Mouse (Mus musculus) neural tube, embryonic 15.5 days (tissue): ENCODE measurements at regions not wholly inside any gene's neighbourhood (a gene's known extent, or its start where the extent isn't known, plus 50 kb on each side); places are given as distances from the start of the nearest gene placed in this dataset.

Experiments used
- ATAC-seq: fragments of 200-750 bp; cut with Nextera tagmentation; 2 replicates; pipeline ENCODE4 v1.8.0; 2017; ENCODE audit warnings: mild to moderate bottlenecking, moderate TSS enrichment, moderate library complexity; ENCODE audit not compliant: low FRiP score
- H3K27ac ChIP-seq: fragments of 300-500 bp; sonication (generic); replicated peaks from 2 replicates; pipeline ENCODE4 v1.5.1; 2015; ENCODE audit warnings: mild to moderate bottlenecking, inconsistent platforms
- H3K27me3 ChIP-seq: fragments of 300-500 bp; sonication (generic); replicated peaks from 2 replicates; pipeline ENCODE4 v1.6.1; 2015; ENCODE audit warnings: inconsistent platforms
- H3K36me3 ChIP-seq: fragments of 300-500 bp; sonication (generic); 2 replicates; pipeline ENCODE4 v1.6.1; 2015; ENCODE audit warnings: inconsistent platforms
- H3K4me1 ChIP-seq: fragments of 300-500 bp; sonication (generic); 2 replicates; pipeline ENCODE4 v1.6.1; 2015; ENCODE audit warnings: inconsistent platforms
- H3K4me2 ChIP-seq: fragments of 300-500 bp; sonication (generic); 2 replicates; pipeline ENCODE4 v1.6.1; 2015; ENCODE audit warnings: inconsistent platforms, mild to moderate bottlenecking, moderate library complexity
- H3K4me3 ChIP-seq: fragments of 300-500 bp; sonication (generic); replicated peaks from 2 replicates; pipeline ENCODE4 v1.5.1; 2015; ENCODE audit warnings: mild to moderate bottlenecking, inconsistent platforms
- H3K9ac ChIP-seq: fragments of 300-500 bp; sonication (generic); replicated peaks from 2 replicates; pipeline ENCODE4 v1.6.1; 2015; ENCODE audit warnings: mild to moderate bottlenecking, inconsistent platforms
- H3K9me3 ChIP-seq: fragments of 300-500 bp; sonication (generic); replicated peaks from 2 replicates; pipeline ENCODE4 v1.6.1; 2016; ENCODE audit warnings: inconsistent platforms
- WGBS: fragments of 180-500 bp; shearing (Covaris S2); methylation state at CpG from one replicate; pipeline ENCODE4 v1.1.7; 2015; ENCODE audit warnings: mixed read lengths; 5-methylcytosine and 5-hydroxymethylcytosine counted together

DNA sequence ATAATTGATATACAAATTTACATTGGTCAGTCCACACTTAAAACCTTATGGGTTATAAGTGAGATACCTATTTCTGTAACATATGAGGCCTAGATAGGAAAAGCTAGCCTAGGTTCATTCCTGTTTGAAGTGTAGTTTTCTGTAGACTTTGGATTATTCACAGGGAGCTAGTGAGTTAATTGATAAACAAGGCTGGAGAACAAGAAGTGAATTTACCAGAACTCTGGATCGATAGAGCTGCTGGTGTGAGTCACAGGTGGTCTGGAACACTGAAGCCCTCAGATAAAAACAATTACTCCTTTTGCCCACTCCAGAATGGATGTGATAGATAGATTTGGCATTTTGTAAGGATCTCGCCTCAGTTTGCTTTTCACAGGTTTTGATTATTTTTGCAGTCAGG lies 62.0 kb upstream of the Rtl1 start:
- H3K4me2 ChIP-seq = no peak overlapping the region
- no peak overlapping the region for H3K9ac ChIP-seq
- peaks cover 24% of the 10 kb centered on the region; the same call in 1 of the 2 replicates for H3K36me3 ChIP-seq
- no peak for ATAC-seq
- no peak overlapping the region for H3K4me3 ChIP-seq
- WGBS = 85% methylated on average over 2 of the region's 2 CpGs
- no peaks in the 10 kb centered on the region for H3K4me1 ChIP-seq
- H3K9me3 ChIP-seq = no peaks in the 10 kb centered on the region
- H3K27ac ChIP-seq = no peak overlapping the region
- no peaks in the 10 kb centered on the region for H3K27me3 ChIP-seq

DNA sequence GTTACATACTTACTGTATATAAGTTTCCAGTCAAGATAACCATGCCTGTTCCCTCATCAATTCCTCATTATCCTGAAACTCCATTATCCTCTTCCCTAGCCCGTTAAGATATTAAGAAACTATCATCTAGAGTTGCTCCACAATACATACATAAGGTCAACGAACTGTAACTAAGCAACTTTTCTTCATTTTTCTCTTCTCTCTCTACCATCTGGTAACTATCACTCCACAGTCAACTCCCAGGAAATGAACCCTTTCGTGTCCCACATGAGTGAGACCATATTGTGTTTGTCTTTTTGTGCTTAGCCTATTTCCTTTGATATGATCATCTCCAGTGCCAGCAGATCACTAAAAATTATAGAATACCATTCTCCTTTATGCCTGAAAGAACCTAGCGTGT lies 74.6 kb upstream of the Rtl1 start:
- no peak overlapping the region for H3K9ac ChIP-seq
- no peak overlapping the region for H3K4me2 ChIP-seq
- no peak overlapping the region for H3K27ac ChIP-seq
- 86% methylated on average over 4 of the region's 4 CpGs for WGBS
- H3K36me3 ChIP-seq = peaks cover 32% of the 10 kb centered on the region
- H3K4me3 ChIP-seq = no peak overlapping the region
- H3K27me3 ChIP-seq = no peaks in the 10 kb centered on the region
- no peak for ATAC-seq
- no peaks in the 10 kb centered on the region for H3K9me3 ChIP-seq
- no peaks in the 10 kb centered on the region for H3K4me1 ChIP-seq

DNA sequence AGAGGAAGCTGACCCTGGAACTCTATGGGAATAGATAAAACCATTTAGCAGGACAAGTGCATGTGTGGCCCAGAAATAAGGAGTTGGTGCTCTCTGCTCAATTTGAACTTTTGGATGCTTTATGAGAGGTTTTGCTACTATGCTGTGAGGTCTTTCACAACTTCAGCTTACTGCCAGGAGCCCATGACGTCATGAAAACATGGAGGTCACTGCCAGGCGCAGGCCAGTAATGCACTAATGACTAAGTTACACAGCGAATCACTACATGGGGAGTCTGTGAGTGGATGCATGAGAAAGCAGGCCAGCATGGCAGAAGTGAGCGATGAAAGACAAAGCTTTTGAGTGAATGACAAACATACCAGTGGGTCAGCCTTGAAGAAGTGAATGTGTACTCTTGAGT lies 93.9 kb upstream of the Rtl1 start:
- Histone ChIP-seq H3K9ac (no peak overlapping the region), H3K36me3 (peaks cover 48% of the 10 kb centered on the region), H3K4me3 (no peak overlapping the region), H3K27ac (no peak overlapping the region), H3K9me3 (no peaks in the 10 kb centered on the region), H3K4me1 (no peaks in the 10 kb centered on the region), H3K4me2 (no peak overlapping the region), H3K27me3 (no peaks in the 10 kb centered on the region)
- no peak for ATAC-seq
- WGBS = 90% methylated on average over 4 of the region's 4 CpGs

DNA sequence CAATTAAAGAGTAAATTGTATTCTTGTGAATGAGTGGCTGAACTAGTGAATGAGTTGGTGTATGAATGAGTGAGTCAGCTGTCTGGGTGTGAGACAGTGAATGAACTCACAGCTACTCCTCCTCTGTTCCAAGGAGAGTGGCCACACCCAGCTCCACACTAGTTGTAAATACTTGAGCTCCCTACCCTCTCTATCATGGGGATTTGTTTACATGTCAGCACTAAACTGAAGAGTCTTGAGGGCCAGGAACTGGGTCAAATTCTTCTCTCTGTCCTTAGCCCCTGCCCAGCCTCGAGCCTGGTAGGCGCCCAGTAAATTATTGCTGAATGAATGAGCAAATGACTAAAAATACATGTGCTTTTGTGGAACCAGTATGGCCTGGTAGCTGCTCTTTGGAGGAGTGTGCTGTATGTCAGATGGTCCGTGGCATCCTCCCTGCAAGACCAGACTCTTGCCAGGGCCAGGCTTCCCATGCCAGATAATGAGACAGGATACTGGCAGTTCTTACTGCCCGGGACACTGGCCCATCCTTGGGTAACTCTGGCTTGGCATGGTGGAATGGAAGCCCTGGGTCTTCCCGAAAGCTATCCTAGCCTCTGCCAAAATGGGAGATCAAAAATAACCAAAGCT lies 94.8 kb upstream of the Rtl1 start:
- peak; percentile 32; the same call in 1 of the 2 replicates for ATAC-seq
- no peak overlapping the region for H3K27ac ChIP-seq
- no peaks in the 10 kb centered on the region for H3K4me1 ChIP-seq
- no peak overlapping the region for H3K4me2 ChIP-seq
- H3K27me3 ChIP-seq = no peaks in the 10 kb centered on the region
- H3K9ac ChIP-seq = no peak overlapping the region
- H3K36me3 ChIP-seq = peaks cover 48% of the 10 kb centered on the region
- WGBS = 84% methylated on average over 5 of the region's 5 CpGs
- H3K4me3 ChIP-seq = no peak overlapping the region
- H3K9me3 ChIP-seq = no peaks in the 10 kb centered on the region

DNA sequence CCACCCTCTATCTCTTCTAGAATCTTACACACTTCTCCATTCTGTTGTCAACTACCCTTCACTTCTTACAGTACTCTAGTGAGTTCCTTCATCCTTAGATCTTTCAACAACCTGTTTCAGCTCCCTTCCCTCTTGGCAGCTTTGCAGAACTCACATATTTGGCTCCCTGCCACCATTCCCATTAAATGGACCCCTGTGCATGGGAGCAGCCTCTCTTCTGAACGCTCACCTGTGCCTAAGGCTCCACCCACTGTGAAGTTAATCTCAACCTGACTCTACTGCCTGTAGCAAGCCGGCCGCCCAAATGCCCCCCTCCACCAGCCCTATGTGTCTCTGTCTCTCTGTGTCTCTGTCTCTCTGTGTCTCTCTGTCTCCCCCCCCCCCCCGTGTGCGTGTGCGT lies 106.7 kb upstream of the Rtl1 start:
- WGBS = 83% methylated on average over 6 of the region's 6 CpGs
- H3K4me1 ChIP-seq = peaks cover 5% of the 10 kb centered on the region; the same call in 1 of the 2 replicates

DNA sequence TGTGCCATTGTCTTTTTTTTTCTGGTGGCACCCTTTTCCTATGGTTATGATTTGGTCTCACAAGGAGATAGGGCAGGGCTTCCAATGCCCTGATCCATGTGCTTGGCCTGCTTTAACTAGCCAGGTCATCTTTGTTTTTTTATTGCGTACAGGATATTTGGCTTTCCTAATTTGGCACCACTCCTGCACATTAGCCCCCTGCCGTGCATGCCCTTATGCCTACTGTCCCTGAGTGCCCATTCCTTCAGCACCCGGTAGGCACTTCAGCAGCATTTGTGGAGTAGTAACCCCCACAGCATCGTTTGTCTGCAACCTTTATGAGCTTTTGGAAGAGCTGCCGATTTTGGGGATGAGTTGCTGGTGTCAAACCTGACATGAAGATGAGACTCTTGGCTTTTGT lies 109.5 kb upstream of the Rtl1 start:
- WGBS = 74% methylated on average over 5 of the region's 5 CpGs
- no peak overlapping the region for H3K4me3 ChIP-seq
- peaks cover 5% of the 10 kb centered on the region; the same call in 1 of the 2 replicates for H3K4me1 ChIP-seq
- H3K4me2 ChIP-seq = no peak overlapping the region
- no peak overlapping the region for H3K9ac ChIP-seq
- H3K36me3 ChIP-seq = peaks cover 30% of the 10 kb centered on the region
- ATAC-seq = no peak
- H3K27me3 ChIP-seq = no peaks in the 10 kb centered on the region
- no peaks in the 10 kb centered on the region for H3K9me3 ChIP-seq
- H3K27ac ChIP-seq = no peak overlapping the region

More for the DNA sequence above, 106.7 kb upstream of the Rtl1 start:
- H3K9me3 ChIP-seq = no peaks in the 10 kb centered on the region
- H3K4me3 ChIP-seq = no peak overlapping the region
- no peak overlapping the region for H3K9ac ChIP-seq
- no peak; the same call in 1 of the 2 replicates for ATAC-seq
- H3K27ac ChIP-seq = no peak overlapping the region
- no peak overlapping the region for H3K4me2 ChIP-seq
- no peaks in the 10 kb centered on the region for H3K27me3 ChIP-seq
- peaks cover 12% of the 10 kb centered on the region for H3K36me3 ChIP-seq

DNA sequence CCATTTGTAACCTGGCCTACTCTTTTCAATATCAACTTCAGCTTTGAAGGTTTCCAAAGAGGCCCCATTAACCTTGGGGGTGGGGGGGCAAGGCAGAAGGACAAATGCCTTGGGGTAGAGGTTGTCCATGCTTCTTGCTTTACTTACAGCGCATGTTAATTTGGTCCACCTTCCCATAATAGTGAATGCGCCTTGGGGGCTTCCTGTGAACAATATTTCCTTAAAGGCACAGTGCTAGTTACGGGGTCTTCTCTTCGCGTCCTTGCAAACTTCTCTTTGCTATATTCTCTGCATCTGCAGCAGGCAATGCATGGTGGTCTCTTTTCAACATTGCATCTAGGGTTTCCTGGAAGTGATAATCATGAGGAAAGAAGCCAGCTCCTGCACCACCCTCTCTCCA lies 111.3 kb upstream of the Rtl1 start:
- no peak for ATAC-seq
- Histone ChIP-seq H3K27me3 (no peaks in the 10 kb centered on the region), H3K27ac (no peak overlapping the region), H3K9ac (no peak overlapping the region), H3K4me1 (peaks cover 5% of the 10 kb centered on the region; the same call in 1 of the 2 replicates), H3K4me2 (no peak overlapping the region), H3K36me3 (peaks cover 44% of the 10 kb centered on the region), H3K9me3 (no peaks in the 10 kb centered on the region), H3K4me3 (no peak overlapping the region)
- WGBS = 96% methylated on average over 5 of the region's 5 CpGs

DNA sequence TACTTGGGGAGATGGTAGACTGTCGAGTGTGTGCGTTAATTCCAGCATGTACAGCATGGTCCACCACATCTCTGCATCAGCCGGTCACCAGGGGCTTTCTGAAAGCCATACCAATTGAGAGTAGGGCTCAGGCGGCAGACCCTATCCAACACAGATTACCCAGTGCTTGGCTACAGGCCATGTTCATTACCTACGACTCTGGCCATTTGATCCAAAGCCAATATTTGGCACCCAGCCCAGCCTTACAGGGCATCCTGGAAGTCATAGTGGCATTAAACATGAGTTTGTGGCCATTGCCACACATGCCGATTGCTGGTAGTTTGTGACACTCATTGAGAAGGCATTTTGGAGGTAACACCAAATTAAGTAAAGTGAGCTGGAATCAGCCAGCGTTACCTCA lies 111.8 kb upstream of the Rtl1 start:
- no peaks in the 10 kb centered on the region for H3K9me3 ChIP-seq
- no peak overlapping the region for H3K9ac ChIP-seq
- no peak overlapping the region for H3K4me3 ChIP-seq
- H3K4me1 ChIP-seq = no peaks in the 10 kb centered on the region
- 79% methylated on average over 7 of the region's 7 CpGs for WGBS
- H3K27ac ChIP-seq = no peak overlapping the region
- ATAC-seq = no peak
- peaks cover 48% of the 10 kb centered on the region for H3K36me3 ChIP-seq
- H3K27me3 ChIP-seq = no peaks in the 10 kb centered on the region
- H3K4me2 ChIP-seq = no peak overlapping the region

DNA sequence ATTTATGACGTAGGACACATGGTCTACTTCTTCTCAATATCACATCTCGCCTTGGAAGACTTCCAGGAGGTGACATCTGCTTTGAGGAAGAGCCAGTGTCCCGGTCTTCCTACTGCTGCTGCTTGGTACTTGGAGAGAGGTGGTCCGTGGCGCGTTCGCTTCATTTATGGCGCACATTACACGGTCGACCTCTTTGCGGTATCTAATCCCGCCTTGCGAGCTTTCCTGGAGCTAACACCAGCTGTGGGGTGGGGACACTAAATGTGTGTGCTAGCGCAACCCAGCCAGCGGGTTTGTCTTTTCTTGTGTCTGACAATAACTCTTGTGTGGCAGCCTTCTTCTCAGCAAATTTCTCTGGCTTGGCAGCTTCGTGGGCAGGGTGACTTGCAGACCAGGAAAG lies 112.3 kb upstream of the Rtl1 start:
- H3K4me2 ChIP-seq = no peak overlapping the region
- H3K27me3 ChIP-seq = no peaks in the 10 kb centered on the region
- 90% methylated on average over 16 of the region's 16 CpGs for WGBS
- no peaks in the 10 kb centered on the region for H3K9me3 ChIP-seq
- no peaks in the 10 kb centered on the region for H3K4me1 ChIP-seq
- no peak overlapping the region for H3K9ac ChIP-seq
- peaks cover 53% of the 10 kb centered on the region for H3K36me3 ChIP-seq
- H3K27ac ChIP-seq = no peak overlapping the region
- H3K4me3 ChIP-seq = no peak overlapping the region
- ATAC-seq = no peak

DNA sequence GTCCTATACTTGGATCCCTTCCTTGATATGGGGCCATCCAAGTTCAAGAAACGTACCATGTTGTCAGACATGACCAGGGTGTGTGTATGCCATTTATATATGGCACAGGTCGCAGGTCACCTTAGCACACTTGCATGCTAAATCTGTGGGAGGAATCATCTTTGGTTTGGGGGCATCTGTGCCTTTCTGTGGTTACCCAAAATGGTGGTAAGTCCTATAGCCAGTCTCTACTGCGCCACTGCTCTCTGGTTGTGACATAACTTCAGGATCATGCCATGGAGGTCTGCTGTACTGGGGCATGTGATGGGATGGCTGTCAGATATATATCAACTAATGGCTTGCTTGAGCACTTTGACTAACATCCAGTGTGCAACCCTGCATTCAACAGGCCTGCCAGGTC lies 112.9 kb upstream of the Rtl1 start:
- no peak overlapping the region for H3K27ac ChIP-seq
- H3K4me3 ChIP-seq = no peak overlapping the region
- 92% methylated on average over 3 of the region's 3 CpGs for WGBS
- H3K9ac ChIP-seq = no peak overlapping the region
- H3K27me3 ChIP-seq = no peaks in the 10 kb centered on the region
- no peaks in the 10 kb centered on the region for H3K4me1 ChIP-seq
- H3K9me3 ChIP-seq = no peaks in the 10 kb centered on the region
- ATAC-seq = no peak
- H3K4me2 ChIP-seq = no peak overlapping the region
- H3K36me3 ChIP-seq = peaks cover 59% of the 10 kb centered on the region

DNA sequence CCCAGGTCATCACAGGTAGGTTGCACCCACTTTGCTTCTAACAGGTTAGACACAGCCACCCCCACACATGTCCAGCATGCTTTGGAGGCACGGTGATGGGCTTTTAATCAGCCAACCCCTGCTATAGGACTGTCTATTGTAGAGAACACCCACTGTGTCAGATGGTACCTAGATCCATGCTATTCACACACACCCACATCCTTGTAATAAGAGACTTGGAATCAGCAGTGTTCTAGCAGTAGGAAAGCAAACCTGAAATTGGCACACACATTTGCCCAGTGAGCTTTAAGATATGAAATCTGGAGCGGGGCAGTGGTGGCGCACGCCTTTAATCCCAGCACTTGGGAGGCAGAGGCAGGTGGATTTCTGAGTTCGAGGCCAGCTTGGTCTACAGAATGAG lies 113.9 kb upstream of the Rtl1 start:
- H3K36me3 ChIP-seq = peaks cover 64% of the 10 kb centered on the region
- H3K9ac ChIP-seq = no peak overlapping the region
- H3K27me3 ChIP-seq = no peaks in the 10 kb centered on the region
- WGBS = 93% methylated on average over 5 of the region's 5 CpGs
- H3K4me3 ChIP-seq = no peak overlapping the region
- H3K4me1 ChIP-seq = no peaks in the 10 kb centered on the region
- no peak overlapping the region for H3K27ac ChIP-seq
- no peak overlapping the region for H3K4me2 ChIP-seq
- ATAC-seq = no peak
- H3K9me3 ChIP-seq = no peaks in the 10 kb centered on the region

DNA sequence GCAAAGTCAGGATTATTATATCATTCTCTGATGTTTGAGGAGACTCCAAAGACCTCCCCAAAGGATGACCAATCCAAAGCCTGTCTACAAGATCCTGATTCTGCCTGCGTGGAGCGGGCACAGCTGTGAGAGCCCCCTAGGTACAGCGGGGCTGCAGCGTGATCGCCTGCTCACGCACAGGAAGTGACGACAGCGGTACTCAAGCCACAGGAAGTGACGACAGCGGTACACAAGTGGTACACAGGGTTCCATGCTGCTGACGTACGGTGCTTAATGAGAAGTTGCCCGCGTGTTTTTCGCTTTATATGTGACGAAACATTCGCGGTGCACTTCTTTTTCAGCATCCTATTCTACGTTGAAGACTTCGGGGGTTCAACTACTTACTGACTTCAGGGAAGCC lies 116.9 kb upstream of the Rtl1 start:
- H3K36me3 ChIP-seq = peaks cover 77% of the 10 kb centered on the region
- H3K9me3 ChIP-seq = no peaks in the 10 kb centered on the region
- H3K4me3 ChIP-seq = no peak overlapping the region
- H3K9ac ChIP-seq = no peak overlapping the region
- no peak for ATAC-seq
- H3K27ac ChIP-seq = no peak overlapping the region
- H3K27me3 ChIP-seq = no peaks in the 10 kb centered on the region
- H3K4me2 ChIP-seq = no peak overlapping the region
- 96% methylated on average over 20 of the region's 20 CpGs for WGBS
- H3K4me1 ChIP-seq = no peaks in the 10 kb centered on the region

DNA sequence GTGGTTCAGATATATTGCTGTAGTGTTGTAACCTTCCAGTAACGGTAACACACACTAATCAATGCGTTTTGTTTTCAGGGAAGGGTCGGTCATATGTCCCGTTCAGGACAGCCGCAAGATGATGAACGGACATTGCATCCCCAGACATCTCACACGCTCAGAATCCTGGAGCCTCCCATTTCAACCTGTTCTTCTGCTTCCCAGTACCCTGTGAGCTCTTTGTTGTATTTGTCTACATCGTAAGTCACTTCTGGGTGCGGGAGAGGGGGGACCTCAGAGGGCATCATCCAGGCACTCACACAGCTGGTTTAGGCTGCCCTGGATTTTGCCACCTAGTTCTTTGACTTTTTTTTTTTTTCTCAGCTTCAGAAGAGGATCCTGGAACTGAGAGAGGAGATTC lies 117.9 kb upstream of the Rtl1 start:
- no peaks in the 10 kb centered on the region for H3K9me3 ChIP-seq
- peaks cover 71% of the 10 kb centered on the region for H3K36me3 ChIP-seq
- H3K27me3 ChIP-seq = no peaks in the 10 kb centered on the region

More for the DNA sequence above, 117.9 kb upstream of the Rtl1 start:
- H3K4me1 ChIP-seq = no peaks in the 10 kb centered on the region
- no peak overlapping the region for H3K4me3 ChIP-seq
- H3K9ac ChIP-seq = no peak overlapping the region
- no peak for ATAC-seq
- no peak overlapping the region for H3K4me2 ChIP-seq
- no peak overlapping the region for H3K27ac ChIP-seq
- WGBS = 91% methylated on average over 9 of the region's 9 CpGs
